Mouse (Mus musculus) bone marrow, adult 2 months (tissue): ENCODE data around the gene Apol10a.
A peak's percentile ranks its signal among the peaks of the same experiment; 100 is the strongest.
"Not testable (repeated sequence)": the region's sequence is repeated elsewhere in the genome, so short reads cannot be mapped to it uniquely, and the experiment has no call there.

Experiments used
- CTCF ChIP-seq: fragments of 200-500 bp; IDR thresholded peaks from 2 replicates; pipeline ENCODE4 v1.5.1; 2011; ENCODE audit warnings: low read length, control low read depth; ENCODE audit not compliant: control insufficient read depth, insufficient read depth
- POLR2A ChIP-seq: fragments of 200-500 bp; IDR thresholded peaks from 2 replicates; pipeline ENCODE4 v1.6.1; 2011; ENCODE audit warnings: low read depth, mild to moderate bottlenecking, control low read depth, low read length, borderline replicate concordance; ENCODE audit not compliant: control insufficient read depth

GRCm38 (mm10) chr15:77523186-77523843, 46.5 kb downstream of the Apol10a start:
- TF ChIP-seq CTCF: peak; percentile 35
- TF ChIP-seq POLR2A: not testable (repeated sequence)
